ENCODE assay signal across 8 mouse cellular contexts in the genomic region with DNA sequence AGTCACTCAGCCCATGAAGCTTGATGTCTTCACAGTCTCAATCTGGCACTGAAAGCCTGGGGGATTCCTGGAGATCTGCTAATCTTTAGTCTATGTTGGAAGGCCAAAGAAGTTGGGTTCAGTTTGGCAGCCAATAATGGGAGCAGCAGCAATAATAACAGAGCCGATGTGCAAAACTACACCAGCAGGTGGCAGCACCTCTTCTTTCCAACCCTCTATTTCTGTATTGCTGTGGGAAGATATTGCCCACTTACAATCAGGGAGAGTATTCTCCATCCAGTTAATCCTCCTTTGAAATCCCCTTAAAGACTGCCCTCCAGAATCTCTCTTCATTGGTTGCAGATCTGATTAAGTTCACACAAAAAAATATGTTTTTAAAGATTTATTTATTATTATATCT. TPM values are rescaled to one million over a fixed set of nuclear protein-coding genes. Genes with fewer than 3 reads are reported as not detected.
DNase-seq lines count a peak whose midpoint lies in the region; ATAC-seq and TF ChIP-seq lines count a peak whose summit lies in the region.

No protein-coding gene starts in this region.

- H3K4me1 ChIP-seq in bone marrow, adult 2 months (ENCODE audit: control insufficient read depth, insufficient read depth, low read length): no peaks in the 10 kb centered on the region
- no peaks in the 10 kb centered on the region for H3K4me1 ChIP-seq in hindbrain, embryonic 16.5 days (ENCODE audit: control insufficient read depth, insufficient read depth, low read depth, low read length)
- H3K4me1 ChIP-seq in lung, postnatal 0 days (ENCODE audit: insufficient read depth, low read depth, low read length): no peaks in the 10 kb centered on the region

- no peaks in the 10 kb centered on the region for H3K9me3 ChIP-seq in hindbrain, embryonic 16.5 days (ENCODE audit: control insufficient read depth, low read length)
- no peaks in the 10 kb centered on the region for H3K9me3 ChIP-seq in lung, postnatal 0 days (ENCODE audit: low read length)

- WGBS in bone marrow, adult 2 months: 0% methylated on average over 1 of the region's 1 CpGs
- WGBS in hindbrain, embryonic 16.5 days: 14% methylated on average over 1 of the region's 1 CpGs
- 5% methylated on average over 1 of the region's 1 CpGs for WGBS in lung, postnatal 0 days

- no peak for TF ChIP-seq POLR2A in bone marrow, adult 2 months (IDR thresholded peaks at IDR 0.05; ENCODE audit: borderline replicate concordance, control insufficient read depth, low read depth, low read length)

- DNase-seq in frontal cortex, postnatal 10 days (ENCODE audit: low spot score in 2 of 2): no peak
- DNase-seq in ovary, postnatal 36 days (ENCODE audit: low spot score): peak; percentile 24
- DNase-seq in ovary, postnatal 10 days (ENCODE audit: low spot score): no peak
- DNase-seq in lung, postnatal 0 days (ENCODE audit: low spot score): peak; percentile 57
- DNase-seq in spleen, postnatal 10 days (ENCODE audit: low spot score in 2 of 2): peak; percentile 35 to 70

- H3K4me2 ChIP-seq in hindbrain, embryonic 16.5 days (ENCODE audit: low read length): no peak overlapping the region
- H3K4me2 ChIP-seq in lung, postnatal 0 days (replicated peaks; ENCODE audit: low read depth, low read length): no peak overlapping the region

- no peaks in the 10 kb centered on the region for H3K27me3 ChIP-seq in hindbrain, embryonic 16.5 days (replicated peaks; ENCODE audit: control insufficient read depth, insufficient read depth, low read length)
- no peaks in the 10 kb centered on the region for H3K27me3 ChIP-seq in lung, postnatal 0 days (replicated peaks; ENCODE audit: insufficient read depth, low read length)

- H3K4me3 ChIP-seq in bone marrow, adult 2 months (replicated peaks; ENCODE audit: control insufficient read depth, low read depth, low read length): no peak overlapping the region
- H3K4me3 ChIP-seq in hindbrain, embryonic 16.5 days (ENCODE audit: low read length): no peak overlapping the region
- no peak overlapping the region for H3K4me3 ChIP-seq in lung, postnatal 0 days (ENCODE audit: low read depth, low read length)

- no peaks in the 10 kb centered on the region for H3K36me3 ChIP-seq in hindbrain, embryonic 16.5 days (ENCODE audit: control insufficient read depth, insufficient read depth, low read length)
- no peaks in the 10 kb centered on the region for H3K36me3 ChIP-seq in lung, postnatal 0 days (ENCODE audit: insufficient read depth, low read length)

- peak; percentile 75; the same call in 1 of the 2 replicates for ATAC-seq in frontal cortex, adult (ENCODE audit: low TSS enrichment)
- peak; percentile 55; the same call in 1 of the 2 replicates for ATAC-seq in hindbrain, embryonic 16.5 days
- no peak for ATAC-seq in lung, postnatal 0 days

- TF ChIP-seq CTCF in bone marrow, adult 2 months (IDR thresholded peaks at IDR 0.05; ENCODE audit: control insufficient read depth, insufficient read depth, low read length): peak; percentile 37
- peak; percentile 79 for TF ChIP-seq CTCF in lung, postnatal 0 days (IDR thresholded peaks at IDR 0.05)

- H3K9ac ChIP-seq in hindbrain, embryonic 16.5 days (ENCODE audit: low read depth, low read length): no peak overlapping the region
- H3K9ac ChIP-seq in lung, postnatal 0 days (replicated peaks; ENCODE audit: low read depth): no peak overlapping the region

- no peak for TF ChIP-seq EP300 in lung, postnatal 0 days (IDR thresholded peaks at IDR 0.05)

- no peak overlapping the region for H3K27ac ChIP-seq in bone marrow, adult 2 months (ENCODE audit: control insufficient read depth, insufficient read depth, low read depth, low read length, poor library complexity)
- no peak overlapping the region for H3K27ac ChIP-seq in hindbrain, embryonic 16.5 days (ENCODE audit: low read depth, low read length)
- H3K27ac ChIP-seq in lung, postnatal 0 days (ENCODE audit: low read length): no peak overlapping the region

RNA-seq across cellular contexts. Expression of gene Ms4a6d, which starts 3.5 kb away (rescaled TPM):
- polyA plus RNA-seq in bone marrow, adult 2 months (2011; ENCODE audit: insufficient read depth, insufficient read length, low replicate concordance, missing spikeins): 3.0 and 3.6 TPM in 2 replicates
- polyA plus RNA-seq in hindbrain, embryonic 16.5 days (2015; fragmentation: Nextera tagmentation; extraction: Ambion mirVana): 1.9 and 2.1 TPM in 2 replicates
- polyA plus RNA-seq in lung, postnatal 0 days (2015; fragmentation: Nextera tagmentation; extraction: Ambion mirVana): 11.6 and 12.0 TPM in 2 replicates

RNA-seq across cellular contexts. Expression of gene Ms4a2, which starts 15.3 kb away (rescaled TPM):
- polyA plus RNA-seq in bone marrow, adult 2 months (2011; ENCODE audit: insufficient read depth, insufficient read length, low replicate concordance, missing spikeins): 1.3 and 3.6 TPM in 2 replicates
- polyA plus RNA-seq in hindbrain, embryonic 16.5 days (2015; fragmentation: Nextera tagmentation; extraction: Ambion mirVana): 0.10 and 0.32 TPM in 2 replicates
- 0.16 and 0.51 TPM in 2 replicates for polyA plus RNA-seq in lung, postnatal 0 days (2015; fragmentation: Nextera tagmentation; extraction: Ambion mirVana)

RNA-seq across cellular contexts. Expression of gene Ms4a3, which starts 32.5 kb away (rescaled TPM):
- polyA plus RNA-seq in bone marrow, adult 2 months (2011; ENCODE audit: insufficient read depth, insufficient read length, low replicate concordance, missing spikeins): 51.9 and 110 TPM in 2 replicates
- not detected in 2 replicates for polyA plus RNA-seq in hindbrain, embryonic 16.5 days (2015; fragmentation: Nextera tagmentation; extraction: Ambion mirVana)
- not detected in 2 replicates for polyA plus RNA-seq in lung, postnatal 0 days (2015; fragmentation: Nextera tagmentation; extraction: Ambion mirVana)

RNA-seq across cellular contexts. Expression of gene Oosp2, which starts 52.2 kb away (rescaled TPM):
- polyA plus RNA-seq in bone marrow, adult 2 months (2011; ENCODE audit: insufficient read depth, insufficient read length, low replicate concordance, missing spikeins): not detected in 2 replicates
- polyA plus RNA-seq in hindbrain, embryonic 16.5 days (2015; fragmentation: Nextera tagmentation; extraction: Ambion mirVana): not detected in 2 replicates
- not detected in 2 replicates for polyA plus RNA-seq in lung, postnatal 0 days (2015; fragmentation: Nextera tagmentation; extraction: Ambion mirVana)

Comparison
In these comparisons a context has a peak if more than half of its experiments do, and no peak if none do; other contexts are left out.
1. DNase-seq: peak in ovary, postnatal 36 days (single experiment), lung, postnatal 0 days (single experiment) and spleen, postnatal 10 days (2 of 2); none in frontal cortex, postnatal 10 days (0 of 2) and ovary, postnatal 10 days (single experiment).
2. RNA of gene Ms4a3, which starts 32.5 kb away (polyA plus RNA-seq): 51.9 to 110 TPM in bone marrow, adult 2 months; not detected in hindbrain, embryonic 16.5 days and not detected in lung, postnatal 0 days; every median in the first group is over 10 times any median in the second.